8 mouse cellular contexts compared by ENCODE assay signal in the genomic region with DNA sequence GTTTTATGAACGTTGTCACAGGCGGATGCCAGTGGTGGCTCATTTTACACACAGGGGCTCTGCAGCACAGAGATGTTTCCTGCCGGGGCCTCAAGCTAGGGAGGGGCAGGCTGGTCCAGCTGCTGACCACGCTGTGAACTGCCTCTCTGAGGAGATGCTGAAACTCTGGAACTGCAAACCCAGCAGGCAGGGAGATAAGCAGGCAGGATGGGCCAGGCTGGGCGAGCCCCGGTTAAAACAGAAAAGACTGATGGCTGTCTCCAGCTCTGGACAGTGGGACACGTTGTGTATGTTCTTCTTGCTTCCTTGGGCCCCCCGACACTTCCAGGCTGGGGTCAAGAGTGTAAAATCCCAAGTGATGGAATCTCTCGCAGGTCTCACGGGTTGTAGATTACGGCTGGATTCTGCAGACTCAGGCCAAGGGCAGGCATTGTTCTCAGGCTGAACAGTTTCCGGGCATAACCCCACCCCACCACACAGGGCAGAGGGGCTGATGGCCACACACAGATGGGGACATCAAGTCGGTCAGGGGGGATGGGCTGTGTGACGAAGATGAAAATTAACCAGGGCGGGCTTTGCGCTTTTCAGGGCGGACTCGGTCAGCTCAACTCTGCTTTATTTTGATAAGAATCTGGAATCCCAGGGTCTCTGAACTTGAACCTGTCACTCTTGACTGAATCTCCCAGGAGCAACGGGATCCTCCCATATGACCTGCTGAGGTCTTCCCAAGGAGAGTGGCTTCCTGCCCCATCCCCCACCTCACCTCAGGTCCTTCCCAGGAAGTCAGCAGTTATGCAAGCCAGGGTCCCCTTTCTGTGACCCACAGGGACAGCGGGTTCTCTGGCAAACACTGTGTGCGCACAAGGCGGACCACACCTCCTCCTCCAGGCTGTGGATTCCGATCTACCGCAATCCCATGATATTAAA. TPM values are rescaled to one million over a fixed set of nuclear protein-coding genes. Genes with fewer than 3 reads are reported as not detected.
DNase-seq lines count a peak whose midpoint lies in the region; ATAC-seq and TF ChIP-seq lines count a peak whose summit lies in the region.

No protein-coding gene starts in this region.

- TF ChIP-seq CTCF in kidney, adult 2 months (conservative IDR thresholded peaks at IDR 0.05; ENCODE audit: insufficient read depth, insufficient read length, low read depth, low read length): no peak
- no peak for TF ChIP-seq CTCF in lung, postnatal 0 days (IDR thresholded peaks at IDR 0.05)

- no peak overlapping the region for H3K4me3 ChIP-seq in embryonic facial prominence, embryonic 15.5 days (replicated peaks)
- no peak overlapping the region for H3K4me3 ChIP-seq in kidney, adult 2 months (ENCODE audit: insufficient read depth, low read depth, low read length)
- H3K4me3 ChIP-seq in lung, postnatal 0 days (ENCODE audit: low read depth, low read length): no peak overlapping the region

- H3K27ac ChIP-seq in embryonic facial prominence, embryonic 15.5 days (replicated peaks): no peak overlapping the region; the same call in 1 of the 2 replicates
- peak overlapping the region; percentile 35; the same call in 1 of the 2 replicates for H3K27ac ChIP-seq in kidney, adult 2 months (ENCODE audit: insufficient read depth, low read depth, low read length)
- peak overlapping the region; percentile 60 for H3K27ac ChIP-seq in lung, postnatal 0 days (ENCODE audit: low read length)

- peak; percentile 74 for DNase-seq in adrenal gland, postnatal 14 days
- peak; percentile 76 for DNase-seq in kidney, adult 2 months
- DNase-seq in lung, postnatal 0 days (ENCODE audit: low spot score): peak; percentile 75
- peak; percentile 67 for DNase-seq in yolk sac, embryonic 10.5 days (ENCODE audit: low spot score)
- no peak for DNase-seq in gastrocnemius, adult 8-10 months (ENCODE audit: low spot score in 2 of 2)
- no peak for DNase-seq in layer of hippocampus, adult 9-11 months
- DNase-seq in thymus, postnatal 25 days: no peak

- no peaks in the 10 kb centered on the region for H3K36me3 ChIP-seq in embryonic facial prominence, embryonic 15.5 days
- H3K36me3 ChIP-seq in kidney, adult 2 months (ENCODE audit: control insufficient read depth, insufficient read depth, low read length): no peaks in the 10 kb centered on the region
- no peaks in the 10 kb centered on the region for H3K36me3 ChIP-seq in lung, postnatal 0 days (ENCODE audit: insufficient read depth, low read length)

- no peak overlapping the region for H3K9ac ChIP-seq in embryonic facial prominence, embryonic 15.5 days
- H3K9ac ChIP-seq in lung, postnatal 0 days (replicated peaks; ENCODE audit: low read depth): no peak overlapping the region

- no peaks in the 10 kb centered on the region for H3K27me3 ChIP-seq in embryonic facial prominence, embryonic 15.5 days
- H3K27me3 ChIP-seq in kidney, adult 2 months (replicated peaks; ENCODE audit: control insufficient read depth, insufficient read depth, low read length): no peaks in the 10 kb centered on the region
- no peaks in the 10 kb centered on the region for H3K27me3 ChIP-seq in lung, postnatal 0 days (replicated peaks; ENCODE audit: insufficient read depth, low read length)

- 0 out of 2 replicates have a peak overlapping the region, but pooled peaks have one; percentile 21 for H3K4me2 ChIP-seq in embryonic facial prominence, embryonic 15.5 days (replicated peaks)
- H3K4me2 ChIP-seq in lung, postnatal 0 days (replicated peaks; ENCODE audit: low read depth, low read length): 0 out of 2 replicates have a peak overlapping the region, but pooled peaks have one; percentile 0

- H3K9me3 ChIP-seq in embryonic facial prominence, embryonic 15.5 days (replicated peaks): no peaks in the 10 kb centered on the region
- H3K9me3 ChIP-seq in lung, postnatal 0 days (ENCODE audit: low read length): no peaks in the 10 kb centered on the region

- TF ChIP-seq EP300 in lung, postnatal 0 days (IDR thresholded peaks at IDR 0.05): peak; percentile 74

- peak; percentile 64 for ATAC-seq in embryonic facial prominence, embryonic 15.5 days (ENCODE audit: insufficient number of reproducible peaks, low FRiP score, low TSS enrichment, low read depth)
- ATAC-seq in lung, postnatal 0 days: peak; percentile 84

- 14% methylated on average over 24 of the region's 24 CpGs for WGBS in embryonic facial prominence, embryonic 15.5 days
- 14% methylated on average over 24 of the region's 24 CpGs for WGBS in kidney, adult 2 months
- 8% methylated on average over 24 of the region's 24 CpGs for WGBS in lung, postnatal 0 days

- H3K4me1 ChIP-seq in embryonic facial prominence, embryonic 15.5 days: peaks cover 27% of the 10 kb centered on the region
- H3K4me1 ChIP-seq in kidney, adult 2 months (ENCODE audit: control insufficient read depth, insufficient read depth, low read length): peaks cover 6% of the 10 kb centered on the region; the same call in 1 of the 2 replicates
- no peaks in the 10 kb centered on the region; the same call in 1 of the 2 replicates for H3K4me1 ChIP-seq in lung, postnatal 0 days (ENCODE audit: insufficient read depth, low read depth, low read length)

- no peak for TF ChIP-seq POLR2A in kidney, adult 2 months (IDR thresholded peaks at IDR 0.05; ENCODE audit: low read depth, low read length)

RNA-seq across cellular contexts. Expression of a gene that starts 49.9 kb away (rescaled TPM):
- total RNA-seq in adrenal gland, postnatal 14 days (2021): 10.4 and 10.6 TPM in 2 replicates
- polyA plus RNA-seq in embryonic facial prominence, embryonic 15.5 days (2015; fragmentation: Nextera tagmentation; extraction: Ambion mirVana): 13.1 and 17.2 TPM in 2 replicates
- polyA plus RNA-seq in kidney, adult 2 months (2012; rRNA removed): 0.34 and 0.44 TPM in 2 replicates
- polyA plus RNA-seq in lung, postnatal 0 days (2015; fragmentation: Nextera tagmentation; extraction: Ambion mirVana): 54.8 and 61.8 TPM in 2 replicates
- total RNA-seq in gastrocnemius, adult 8-10 months (2022): 1 to 10 TPM in 1 of 4 experiments, under 1 TPM in 3; 0.59 to 1.1 (median 0.75) TPM

Comparison
In these comparisons a context has a peak if more than half of its experiments do, and no peak if none do; other contexts are left out.
1. DNase-seq: peak in adrenal gland, postnatal 14 days (single experiment), kidney, adult 2 months (single experiment), lung, postnatal 0 days (single experiment) and yolk sac, embryonic 10.5 days (single experiment); none in gastrocnemius, adult 8-10 months (0 of 2), layer of hippocampus, adult 9-11 months (single experiment) and thymus, postnatal 25 days (single experiment).